Mouse (Mus musculus): Measurements from ENCODE around the gene E2f2. TPM values are rescaled to one million over a fixed set of nuclear protein-coding genes. Genes with fewer than 3 reads are reported as not detected.
A peak's percentile ranks its signal among the peaks of the same experiment; 100 is the strongest.

E2f2 gene
- total and polyA plus RNA-seq, 3 experiments, result 0.65 to 5.3 (median 1.3) TPM

DNA sequence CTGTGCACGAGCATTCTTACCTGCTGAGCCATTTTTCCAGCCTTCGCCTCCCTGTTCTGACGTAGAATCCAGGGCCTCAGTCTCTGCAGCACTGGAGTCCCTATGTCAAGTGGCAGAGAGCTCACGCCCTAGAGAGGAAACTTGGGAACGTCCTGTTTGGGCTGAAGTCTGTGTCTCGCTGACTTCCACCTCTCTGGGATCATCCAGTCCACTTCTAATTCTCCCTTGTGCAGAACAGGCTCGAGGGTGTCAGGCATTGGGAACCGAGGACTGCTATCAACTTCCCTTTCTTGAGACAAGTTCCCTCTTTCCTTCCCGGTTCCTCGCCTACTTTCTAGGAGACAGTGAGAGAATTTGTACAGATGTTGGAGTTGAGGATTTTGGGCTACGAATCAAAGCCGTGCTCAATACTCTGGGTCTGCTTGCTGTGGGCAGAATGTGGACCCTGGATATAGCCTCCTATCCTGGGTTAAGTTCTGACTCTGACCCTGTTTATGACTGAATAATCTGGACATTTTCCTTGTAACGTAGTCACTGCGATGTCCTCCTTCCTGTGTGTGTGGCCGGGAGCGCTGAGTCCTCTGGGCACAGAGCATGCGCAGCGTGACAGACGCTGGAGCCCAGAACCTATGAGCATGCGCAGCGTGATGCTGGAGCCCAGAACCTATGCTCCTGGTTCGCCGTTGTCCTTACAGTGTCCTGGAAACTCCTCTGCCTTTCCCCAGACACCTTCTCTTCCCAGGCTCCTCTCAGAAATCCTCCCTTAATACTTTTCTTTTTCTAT lies 52.7 kb downstream of the E2f2 start:
- Histone ChIP-seq H3K4me1 (ENCODE audit: control insufficient read depth, insufficient read depth, low read length) (peaks cover 13% of the 10 kb centered on the region), H3K4me3 (no peak overlapping the region), H3K9ac (ENCODE audit: low read depth, low read length) (no peak overlapping the region), H3K36me3 (ENCODE audit: control insufficient read depth, insufficient read depth, low read length) (no peaks in the 10 kb centered on the region), H3K79me2 (replicated peaks; ENCODE audit: control insufficient read depth, insufficient read depth, low read length) (no peaks in the 10 kb centered on the region), H3K27ac (peak overlapping the region; percentile 23; the same call in 1 of the 2 replicates), H3K27me3 (ENCODE audit: control insufficient read depth, insufficient read depth, low read length) (no peaks in the 10 kb centered on the region)
- TF ChIP-seq CTCF (IDR thresholded peaks at IDR 0.05) (no peak), POLR2A (IDR thresholded peaks at IDR 0.05; ENCODE audit: insufficient read depth, low read depth, low read length) (peak; percentile 53)
- 68% methylated on average over 23 of the region's 23 CpGs for WGBS
- no peak for DNase-seq
- intact Hi-C loops (cut with DNase I), result no loop called here

DNA sequence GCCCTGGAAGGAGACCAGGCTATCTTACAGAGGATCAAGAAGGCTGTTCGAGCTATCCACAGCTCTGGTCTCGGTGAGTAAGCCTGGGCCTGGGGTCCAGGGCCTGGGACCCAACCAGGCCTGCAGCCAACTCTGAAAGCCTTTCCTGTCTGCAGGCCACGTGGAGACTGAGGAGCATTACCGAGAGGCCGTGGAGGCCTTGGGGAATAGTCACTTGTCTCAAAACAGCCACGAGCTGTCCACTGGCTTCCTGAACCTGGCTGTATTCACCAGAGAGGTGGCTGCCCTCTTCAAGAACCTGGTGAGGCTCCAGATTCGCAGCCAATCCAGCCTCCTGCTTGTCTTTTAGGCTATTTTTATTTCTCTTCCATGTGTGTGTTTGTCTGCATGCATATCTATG lies 55.2 kb downstream of the E2f2 start:
- no peaks in the 10 kb centered on the region for H3K36me3 ChIP-seq (ENCODE audit: control insufficient read depth, insufficient read depth, low read length)
- peak overlapping the region; percentile 64 for H3K27ac ChIP-seq
- no peaks in the 10 kb centered on the region for H3K27me3 ChIP-seq (ENCODE audit: control insufficient read depth, insufficient read depth, low read length)
- no peak overlapping the region for H3K4me3 ChIP-seq
- peaks cover 11% of the 10 kb centered on the region for H3K4me1 ChIP-seq (ENCODE audit: control insufficient read depth, insufficient read depth, low read length)
- DNase-seq, result no peak
- 22% methylated on average over 7 of the region's 7 CpGs for WGBS
- H3K79me2 ChIP-seq (replicated peaks; ENCODE audit: control insufficient read depth, insufficient read depth, low read length), result no peaks in the 10 kb centered on the region
- no peak overlapping the region for H3K9ac ChIP-seq (ENCODE audit: low read depth, low read length)
- intact Hi-C loops (cut with DNase I), result no loop called here
- TF ChIP-seq CTCF (IDR thresholded peaks at IDR 0.05), result no peak
- no peak for TF ChIP-seq POLR2A (IDR thresholded peaks at IDR 0.05; ENCODE audit: insufficient read depth, low read depth, low read length)
- TF ChIP-seq EP300 (IDR thresholded peaks at IDR 0.05; ENCODE audit: insufficient read depth, low read depth, low read length), result no peak

DNA sequence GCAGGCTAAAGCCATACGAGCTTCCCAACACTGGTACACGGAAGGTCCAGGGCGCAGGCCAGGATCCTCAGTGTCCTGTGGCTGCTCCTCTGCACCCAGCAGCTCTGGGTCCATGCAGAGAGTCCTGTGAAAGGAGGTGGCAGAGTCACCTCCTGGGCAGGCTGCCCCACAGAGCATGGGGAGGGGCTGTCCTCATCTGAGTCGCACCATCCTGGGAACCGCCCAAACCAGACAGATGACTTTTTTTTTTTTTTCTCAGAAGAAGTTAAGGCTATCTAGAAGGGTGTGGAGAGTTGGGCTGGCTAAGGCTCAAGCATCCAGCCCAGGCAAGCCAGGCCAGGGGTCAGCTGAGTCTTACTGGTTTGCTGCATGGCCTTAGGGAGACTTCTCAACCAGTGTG lies 56.4 kb downstream of the E2f2 start:
- peaks cover 11% of the 10 kb centered on the region for H3K4me1 ChIP-seq (ENCODE audit: control insufficient read depth, insufficient read depth, low read length)
- H3K27ac ChIP-seq, result peak overlapping the region; percentile 23; the same call in 1 of the 2 replicates
- no peak overlapping the region for H3K4me3 ChIP-seq
- TF ChIP-seq POLR2A (IDR thresholded peaks at IDR 0.05; ENCODE audit: insufficient read depth, low read depth, low read length) (0 out of 2 replicates have a peak, but pooled peaks have one; percentile 31), CTCF (IDR thresholded peaks at IDR 0.05) (no peak), EP300 (IDR thresholded peaks at IDR 0.05; ENCODE audit: insufficient read depth, low read depth, low read length) (0 out of 2 replicates have a peak, but pooled peaks have one; percentile 29)
- H3K27me3 ChIP-seq (ENCODE audit: control insufficient read depth, insufficient read depth, low read length), result no peaks in the 10 kb centered on the region
- intact Hi-C loops (cut with DNase I), result no loop called here
- H3K9ac ChIP-seq (ENCODE audit: low read depth, low read length), result no peak overlapping the region
- H3K79me2 ChIP-seq (replicated peaks; ENCODE audit: control insufficient read depth, insufficient read depth, low read length), result no peaks in the 10 kb centered on the region
- no peaks in the 10 kb centered on the region for H3K36me3 ChIP-seq (ENCODE audit: control insufficient read depth, insufficient read depth, low read length)
- WGBS, result 55% methylated on average over 5 of the region's 5 CpGs
- peak in 1 of 2 experiments; percentile 57 for DNase-seq

DNA sequence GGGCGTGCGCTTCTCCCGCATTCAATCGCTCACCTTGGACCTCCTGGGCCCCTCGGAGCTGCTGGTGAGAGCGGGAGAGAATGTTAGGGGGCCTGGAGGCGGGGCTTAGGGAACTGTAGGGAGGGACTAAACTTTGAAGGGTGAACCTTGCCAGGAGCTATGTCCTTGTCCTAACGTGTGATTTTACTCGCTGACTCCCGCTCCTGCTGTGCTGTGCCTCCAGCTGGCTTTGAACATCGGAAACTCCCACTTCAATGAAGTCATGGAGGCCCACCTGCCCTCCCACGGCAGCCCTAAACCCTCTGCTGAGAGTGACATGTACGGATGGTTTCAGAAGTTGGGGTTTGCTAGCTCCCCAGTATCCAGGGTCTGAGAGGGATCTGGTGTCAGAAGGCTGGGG lies 66.5 kb downstream of the E2f2 start:
- no peak for DNase-seq
- intact Hi-C loops (cut with DNase I), result loop anchor here (1.0 kb wide), 1 partner anchor 36 kb away; no protein-coding TSS in a partner anchor
- Histone ChIP-seq H3K4me3 (no peak overlapping the region), H3K27me3 (ENCODE audit: control insufficient read depth, insufficient read depth, low read length) (no peaks in the 10 kb centered on the region), H3K9ac (ENCODE audit: low read depth, low read length) (no peak overlapping the region), H3K79me2 (replicated peaks; ENCODE audit: control insufficient read depth, insufficient read depth, low read length) (no peaks in the 10 kb centered on the region), H3K36me3 (ENCODE audit: control insufficient read depth, insufficient read depth, low read length) (no peaks in the 10 kb centered on the region), H3K4me1 (ENCODE audit: control insufficient read depth, insufficient read depth, low read length) (no peaks in the 10 kb centered on the region), H3K27ac (no peak overlapping the region)
- 56% methylated on average over 13 of the region's 13 CpGs for WGBS
- TF ChIP-seq EP300 (IDR thresholded peaks at IDR 0.05; ENCODE audit: insufficient read depth, low read depth, low read length) (no peak), CTCF (IDR thresholded peaks at IDR 0.05) (no peak), POLR2A (IDR thresholded peaks at IDR 0.05; ENCODE audit: insufficient read depth, low read depth, low read length) (no peak)

DNA sequence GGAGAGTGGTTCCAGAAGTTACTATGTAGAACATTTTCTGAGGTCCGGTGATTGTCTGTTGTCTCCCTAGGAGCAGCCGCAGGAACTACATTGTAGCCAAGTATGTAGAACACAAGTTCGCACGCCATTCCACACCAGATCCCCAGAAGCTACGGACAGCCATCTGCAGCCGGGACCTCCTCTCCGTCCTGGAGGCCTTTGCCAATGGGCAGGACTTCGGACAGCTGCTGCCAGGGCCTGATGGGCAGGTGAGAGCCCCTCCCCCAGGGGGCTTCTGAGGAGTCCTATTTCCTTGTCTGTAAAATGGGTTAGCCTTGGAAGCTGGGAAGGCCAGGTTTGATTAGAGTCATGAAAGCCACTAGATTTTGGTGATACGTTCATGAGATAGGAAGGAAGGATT lies 66.9 kb downstream of the E2f2 start:
- intact Hi-C loops (cut with DNase I), result loop anchor here (1.0 kb wide), 1 partner anchor 37 kb away; no protein-coding TSS in a partner anchor
- no peak overlapping the region for H3K27ac ChIP-seq
- no peaks in the 10 kb centered on the region for H3K79me2 ChIP-seq (replicated peaks; ENCODE audit: control insufficient read depth, insufficient read depth, low read length)
- H3K36me3 ChIP-seq (ENCODE audit: control insufficient read depth, insufficient read depth, low read length), result no peaks in the 10 kb centered on the region
- no peak overlapping the region for H3K9ac ChIP-seq (ENCODE audit: low read depth, low read length)
- DNase-seq, result no peak
- no peak overlapping the region for H3K4me3 ChIP-seq
- H3K27me3 ChIP-seq (ENCODE audit: control insufficient read depth, insufficient read depth, low read length), result no peaks in the 10 kb centered on the region
- TF ChIP-seq POLR2A (IDR thresholded peaks at IDR 0.05; ENCODE audit: insufficient read depth, low read depth, low read length), result no peak
- TF ChIP-seq EP300 (IDR thresholded peaks at IDR 0.05; ENCODE audit: insufficient read depth, low read depth, low read length), result no peak
- TF ChIP-seq CTCF (IDR thresholded peaks at IDR 0.05), result no peak
- WGBS, result 70% methylated on average over 9 of the region's 9 CpGs
- no peaks in the 10 kb centered on the region for H3K4me1 ChIP-seq (ENCODE audit: control insufficient read depth, insufficient read depth, low read length)

DNA sequence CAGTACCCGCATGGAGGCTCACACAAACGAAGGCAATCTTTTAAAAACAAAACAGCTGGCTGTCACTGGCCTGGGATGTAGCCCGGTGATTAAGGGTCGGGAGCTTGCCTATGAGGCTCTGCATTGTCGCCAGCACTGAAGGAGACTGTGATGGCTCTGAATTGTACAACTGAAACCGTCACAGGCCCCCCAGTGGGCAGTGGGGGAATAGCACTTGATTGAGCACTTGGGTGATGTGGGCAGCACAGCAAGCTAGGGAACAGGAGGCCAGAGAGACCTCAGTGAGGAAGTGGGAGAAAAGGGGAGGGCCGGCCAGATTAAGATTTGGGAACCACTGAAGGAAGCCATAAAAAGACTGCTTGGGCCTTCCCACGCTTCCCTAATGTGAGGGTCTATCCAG lies 67.4 kb downstream of the E2f2 start:
- intact Hi-C loops (cut with DNase I), result loop anchor here (1.0 to 5.0 kb wide), 2 partner anchors 37 to 77 kb away; no protein-coding TSS in a partner anchor
- no peak overlapping the region for H3K9ac ChIP-seq (ENCODE audit: low read depth, low read length)
- no peaks in the 10 kb centered on the region for H3K79me2 ChIP-seq (replicated peaks; ENCODE audit: control insufficient read depth, insufficient read depth, low read length)
- no peaks in the 10 kb centered on the region for H3K36me3 ChIP-seq (ENCODE audit: control insufficient read depth, insufficient read depth, low read length)
- H3K4me1 ChIP-seq (ENCODE audit: control insufficient read depth, insufficient read depth, low read length), result no peaks in the 10 kb centered on the region
- peak; percentile 85 to 87 for DNase-seq
- no peaks in the 10 kb centered on the region for H3K27me3 ChIP-seq (ENCODE audit: control insufficient read depth, insufficient read depth, low read length)
- no peak overlapping the region for H3K27ac ChIP-seq
- WGBS, result 21% methylated on average over 8 of the region's 8 CpGs
- TF ChIP-seq CTCF (IDR thresholded peaks at IDR 0.05), result peak; percentile 92
- TF ChIP-seq EP300 (IDR thresholded peaks at IDR 0.05; ENCODE audit: insufficient read depth, low read depth, low read length), result 0 out of 2 replicates have a peak, but pooled peaks have one; percentile 64
- no peak for TF ChIP-seq POLR2A (IDR thresholded peaks at IDR 0.05; ENCODE audit: insufficient read depth, low read depth, low read length)
- H3K4me3 ChIP-seq, result no peak overlapping the region
